In genomic region chr16:38673511-38673910, GRCm38 (mm10) we compare ENCODE assay signal across 8 mouse cellular contexts. TPM values are rescaled to one million over a fixed set of nuclear protein-coding genes. Genes with fewer than 3 reads are reported as not detected.
DNase-seq lines count a peak whose midpoint lies in the region; ATAC-seq lines count a peak whose summit lies in the region.

No protein-coding gene starts in this region.

- no peaks in the 10 kb centered on the region for H3K9me3 ChIP-seq in heart, embryonic 11.5 days (replicated peaks; ENCODE audit: control insufficient read depth, low read length)
- no peaks in the 10 kb centered on the region for H3K9me3 ChIP-seq in embryonic facial prominence, embryonic 12.5 days
- H3K9me3 ChIP-seq in hindbrain, embryonic 16.5 days (ENCODE audit: control insufficient read depth, low read length), result no peaks in the 10 kb centered on the region
- no peaks in the 10 kb centered on the region for H3K9me3 ChIP-seq in midbrain, embryonic 11.5 days (ENCODE audit: control insufficient read depth, low read length)
- no peaks in the 10 kb centered on the region for H3K9me3 ChIP-seq in kidney, embryonic 15.5 days (replicated peaks)

- 65% methylated on average over 15 of the region's 15 CpGs for WGBS in heart, embryonic 11.5 days (ENCODE audit: insufficient replicate concordance)
- 74% methylated on average over 15 of the region's 15 CpGs for WGBS in embryonic facial prominence, embryonic 12.5 days
- 26% methylated on average over 15 of the region's 15 CpGs for WGBS in hindbrain, embryonic 16.5 days
- 38% methylated on average over 15 of the region's 15 CpGs for WGBS in midbrain, embryonic 11.5 days
- WGBS in kidney, embryonic 15.5 days, result 76% methylated on average over 15 of the region's 15 CpGs

- H3K4me1 ChIP-seq in heart, embryonic 11.5 days (ENCODE audit: control insufficient read depth, insufficient read depth, low read length), result peaks cover 59% of the 10 kb centered on the region
- H3K4me1 ChIP-seq in embryonic facial prominence, embryonic 12.5 days, result 0 out of 2 replicates have a peak, but pooled peaks cover 5% of the 10 kb centered on the region
- peaks cover 14% of the 10 kb centered on the region for H3K4me1 ChIP-seq in hindbrain, embryonic 16.5 days (ENCODE audit: control insufficient read depth, insufficient read depth, low read depth, low read length)
- H3K4me1 ChIP-seq in midbrain, embryonic 11.5 days (ENCODE audit: control insufficient read depth, insufficient read depth, low read length), result peaks cover 9% of the 10 kb centered on the region
- 0 out of 2 replicates have a peak, but pooled peaks cover 4% of the 10 kb centered on the region for H3K4me1 ChIP-seq in kidney, embryonic 15.5 days

- no peak overlapping the region for H3K9ac ChIP-seq in heart, embryonic 11.5 days (ENCODE audit: low read depth, low read length)
- H3K9ac ChIP-seq in embryonic facial prominence, embryonic 12.5 days, result no peak overlapping the region
- no peak overlapping the region for H3K9ac ChIP-seq in hindbrain, embryonic 16.5 days (ENCODE audit: low read depth, low read length)
- no peak overlapping the region for H3K9ac ChIP-seq in midbrain, embryonic 11.5 days (ENCODE audit: low read length)
- no peak overlapping the region for H3K9ac ChIP-seq in kidney, embryonic 15.5 days

- H3K4me2 ChIP-seq in heart, embryonic 11.5 days, result no peak overlapping the region
- no peak overlapping the region for H3K4me2 ChIP-seq in embryonic facial prominence, embryonic 12.5 days (replicated peaks)
- peak overlapping the region; percentile 13; the same call in 1 of the 2 replicates for H3K4me2 ChIP-seq in hindbrain, embryonic 16.5 days (ENCODE audit: low read length)
- H3K4me2 ChIP-seq in midbrain, embryonic 11.5 days, result no peak overlapping the region
- no peak overlapping the region for H3K4me2 ChIP-seq in kidney, embryonic 15.5 days

- DNase-seq in heart, adult 18-20 months, result no peak
- peak; percentile 87 for DNase-seq in midbrain, embryonic 11.5 days (ENCODE audit: low spot score, missing footprints)
- peak; percentile 65 for DNase-seq in telencephalon, adult 2 months (ENCODE audit: low read depth, low spot score)
- no peak for DNase-seq in ovary, adult 18-20 months (ENCODE audit: low spot score)

- no peaks in the 10 kb centered on the region for H3K36me3 ChIP-seq in heart, embryonic 11.5 days (ENCODE audit: control insufficient read depth, insufficient read depth, low read length)
- no peaks in the 10 kb centered on the region for H3K36me3 ChIP-seq in embryonic facial prominence, embryonic 12.5 days
- H3K36me3 ChIP-seq in hindbrain, embryonic 16.5 days (ENCODE audit: control insufficient read depth, insufficient read depth, low read length), result no peaks in the 10 kb centered on the region
- H3K36me3 ChIP-seq in midbrain, embryonic 11.5 days (ENCODE audit: control insufficient read depth, insufficient read depth, low read length), result no peaks in the 10 kb centered on the region
- no peaks in the 10 kb centered on the region for H3K36me3 ChIP-seq in kidney, embryonic 15.5 days

- no peak for ATAC-seq in heart, embryonic 11.5 days (replicated peaks; ENCODE audit: insufficient number of reproducible peaks, low FRiP score, low TSS enrichment)
- ATAC-seq in embryonic facial prominence, embryonic 12.5 days (ENCODE audit: insufficient number of reproducible peaks, insufficient read depth, low FRiP score, low TSS enrichment), result 0 out of 2 replicates have a peak, but pooled peaks have one; percentile 52
- peak; percentile 97 for ATAC-seq in hindbrain, embryonic 16.5 days
- ATAC-seq in midbrain, embryonic 11.5 days (ENCODE audit: low FRiP score), result peak; percentile 93
- no peak for ATAC-seq in kidney, embryonic 15.5 days (replicated peaks; ENCODE audit: low FRiP score)

- H3K4me3 ChIP-seq in heart, embryonic 11.5 days (ENCODE audit: low read depth, low read length), result no peak overlapping the region
- H3K4me3 ChIP-seq in embryonic facial prominence, embryonic 12.5 days, result no peak overlapping the region
- H3K4me3 ChIP-seq in hindbrain, embryonic 16.5 days (ENCODE audit: low read length), result no peak overlapping the region
- H3K4me3 ChIP-seq in midbrain, embryonic 11.5 days (ENCODE audit: low read depth, low read length), result no peak overlapping the region
- no peak overlapping the region for H3K4me3 ChIP-seq in kidney, embryonic 15.5 days (replicated peaks)

- H3K27ac ChIP-seq in heart, embryonic 11.5 days (ENCODE audit: low read depth, low read length), result peak overlapping the region; percentile 42
- 0 out of 2 replicates have a peak overlapping the region, but pooled peaks have one; percentile 46 for H3K27ac ChIP-seq in embryonic facial prominence, embryonic 12.5 days
- H3K27ac ChIP-seq in hindbrain, embryonic 16.5 days (ENCODE audit: low read depth, low read length), result peak overlapping the region; percentile 71
- H3K27ac ChIP-seq in midbrain, embryonic 11.5 days (ENCODE audit: low read depth, low read length), result 0 out of 2 replicates have a peak overlapping the region, but pooled peaks have one; percentile 22
- H3K27ac ChIP-seq in kidney, embryonic 15.5 days, result no peak overlapping the region

- no peaks in the 10 kb centered on the region for H3K27me3 ChIP-seq in heart, embryonic 11.5 days (ENCODE audit: control insufficient read depth, insufficient read depth, low read length)
- H3K27me3 ChIP-seq in embryonic facial prominence, embryonic 12.5 days, result no peaks in the 10 kb centered on the region
- no peaks in the 10 kb centered on the region for H3K27me3 ChIP-seq in hindbrain, embryonic 16.5 days (replicated peaks; ENCODE audit: control insufficient read depth, insufficient read depth, low read length)
- no peaks in the 10 kb centered on the region for H3K27me3 ChIP-seq in midbrain, embryonic 11.5 days (ENCODE audit: control insufficient read depth, insufficient read depth, low read length)
- no peaks in the 10 kb centered on the region for H3K27me3 ChIP-seq in kidney, embryonic 15.5 days

RNA-seq across cellular contexts. Expression of gene Arhgap31, which starts 39.6 kb away (rescaled TPM):
- 33.9 and 35.8 TPM in 2 replicates for polyA plus RNA-seq in heart, embryonic 11.5 days (2014; fragmentation: Nextera tagmentation; extraction: Ambion mirVana)
- total RNA-seq in heart, adult 18-20 months (2021), result 10 to 100 TPM; 39.6 to 40.8 TPM
- polyA plus RNA-seq in embryonic facial prominence, embryonic 12.5 days (2016; fragmentation: Nextera tagmentation; extraction: Ambion mirVana), result 14.3 and 16.5 TPM in 2 replicates
- 4.5 and 6.7 TPM in 2 replicates for polyA plus RNA-seq in hindbrain, embryonic 16.5 days (2015; fragmentation: Nextera tagmentation; extraction: Ambion mirVana)
- polyA plus RNA-seq in midbrain, embryonic 11.5 days (2014; fragmentation: Nextera tagmentation; extraction: Ambion mirVana), result 7.1 and 8.4 TPM in 2 replicates
- 10.4 and 12.6 TPM in 2 replicates for polyA plus RNA-seq in kidney, embryonic 15.5 days (2015; fragmentation: Nextera tagmentation; extraction: Ambion mirVana)

Comparison
In these comparisons a context has a peak if more than half of its experiments do, and no peak if none do; other contexts are left out.
1. ATAC-seq: peak in embryonic facial prominence, embryonic 12.5 days (single experiment), hindbrain, embryonic 16.5 days (single experiment) and midbrain, embryonic 11.5 days (single experiment); none in heart, embryonic 11.5 days (single experiment) and kidney, embryonic 15.5 days (single experiment).
2. DNase-seq: peak in midbrain, embryonic 11.5 days (single experiment) and telencephalon, adult 2 months (single experiment); none in heart, adult 18-20 months (0 of 2) and ovary, adult 18-20 months (single experiment).